Mouse (Mus musculus) cerebellum, adult (tissue): ENCODE results near the gene Sphk2.
A peak's percentile ranks its signal among the peaks of the same experiment; 100 is the strongest.

Source experiments
- ATAC-seq: cut with Nextera tagmentation; 2 replicates; pipeline ENCODE4 v1.9.2; 2017; ENCODE audit warnings: mild to moderate bottlenecking, moderate library complexity, mixed read lengths; ENCODE audit not compliant: insufficient number of reproducible peaks, low FRiP score, low TSS enrichment

Sphk2 gene

DNA sequence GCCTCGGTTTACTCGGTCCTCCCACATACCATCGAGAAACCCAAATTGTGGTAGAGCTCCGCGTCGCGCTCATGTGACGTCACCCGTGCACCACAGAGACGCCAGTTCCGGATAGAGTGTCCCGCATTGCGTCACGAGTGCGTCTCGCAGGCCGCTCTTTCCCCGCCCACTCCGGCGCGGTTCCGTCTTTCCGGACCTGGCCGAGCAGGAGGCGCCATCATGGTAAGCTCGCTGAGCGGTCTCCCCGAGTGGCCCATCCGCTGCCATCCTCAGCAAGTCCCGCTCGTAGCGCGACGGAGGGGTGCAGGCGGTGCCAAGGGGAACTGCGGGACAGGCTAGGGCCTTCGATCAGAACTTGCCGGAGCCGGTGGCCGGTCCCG lies at the start of gene Sphk2:
Gene Sphk2, minus strand, starts transcription at position 85 of the 380 bp plus-strand sequence.
- ATAC-seq: peak; percentile 50; the same call in 1 of the 2 replicates

DNA sequence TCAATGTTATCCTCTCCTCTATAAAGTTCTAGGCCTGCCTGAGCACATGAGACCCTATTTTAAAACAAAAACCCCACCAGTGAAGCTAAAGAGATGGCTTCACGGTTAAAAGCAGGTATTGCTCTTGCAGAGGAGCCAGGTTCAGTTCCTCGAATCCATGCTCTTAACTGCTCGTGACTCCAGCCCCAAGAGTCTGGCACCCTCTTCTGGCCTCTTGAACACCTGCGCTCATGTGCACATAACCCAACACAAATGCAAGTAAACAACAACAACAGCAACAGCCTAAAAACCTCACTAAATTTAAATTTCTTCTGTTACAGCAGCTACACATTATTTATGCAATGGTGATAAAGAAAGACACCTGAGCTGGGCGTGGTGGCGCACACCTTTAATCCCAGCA lies 49.7 kb upstream of the Sphk2 start:
- ATAC-seq: no peak

DNA sequence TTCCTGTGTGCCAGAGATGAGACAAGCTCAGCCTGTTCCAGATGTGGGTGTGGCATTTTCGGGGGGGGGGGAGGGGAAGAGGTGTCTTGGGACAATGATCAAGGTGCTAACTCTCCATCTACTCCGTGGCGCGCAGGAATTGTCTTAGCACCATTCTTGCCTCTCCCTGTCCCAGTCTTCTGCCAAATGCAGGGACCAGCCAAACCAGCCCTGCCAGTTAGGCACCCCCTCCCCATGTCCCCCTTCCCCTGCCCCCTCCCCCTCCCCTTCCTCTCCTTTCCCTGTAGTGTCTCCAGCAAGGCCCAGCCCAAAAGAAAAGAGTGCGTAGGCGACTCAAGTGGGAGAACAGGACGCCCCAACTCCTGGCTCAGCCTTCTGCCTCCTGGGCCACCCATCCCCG lies 49.0 kb upstream of the Sphk2 start:
- no peak for ATAC-seq

DNA sequence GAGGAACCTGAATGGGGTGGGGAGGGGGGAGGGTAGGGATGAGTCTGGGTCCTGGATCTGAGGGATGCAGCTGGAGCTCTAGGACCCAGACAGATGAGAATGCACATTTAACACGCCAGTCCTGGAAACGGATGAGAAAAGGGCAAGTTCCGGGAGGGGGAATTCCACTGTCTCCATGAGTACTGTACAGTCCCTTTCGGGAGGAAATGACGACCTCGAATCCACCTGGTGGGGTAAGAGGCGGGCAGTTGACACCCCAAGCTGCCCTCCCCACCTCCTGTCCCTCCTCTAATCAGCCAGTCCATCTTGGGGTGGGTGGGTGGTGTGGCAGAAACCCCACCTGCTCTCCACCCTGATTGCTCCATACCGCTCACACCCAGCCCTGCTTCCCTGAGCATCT lies 48.2 kb upstream of the Sphk2 start:
- ATAC-seq: no peak

DNA sequence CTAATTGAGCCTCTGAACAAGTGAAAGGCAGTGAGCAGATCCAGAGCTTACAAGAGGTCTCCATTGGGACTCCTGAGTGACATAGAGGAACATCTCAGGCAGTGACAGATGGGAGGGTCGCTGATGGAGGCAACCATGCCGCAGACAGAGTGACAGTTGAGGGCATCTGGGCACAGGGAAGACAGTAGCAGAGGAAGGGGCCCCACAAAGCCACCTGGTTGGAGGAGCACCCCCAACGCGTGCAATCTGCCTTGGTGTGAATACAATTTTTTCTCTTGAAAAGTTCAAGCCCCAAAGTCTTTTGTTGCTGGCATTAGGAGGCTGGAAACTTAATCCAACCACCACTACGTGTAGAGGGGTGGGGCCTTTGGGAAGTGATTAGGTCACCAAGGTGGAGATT lies 42.3 kb upstream of the Sphk2 start:
- no peak for ATAC-seq

DNA sequence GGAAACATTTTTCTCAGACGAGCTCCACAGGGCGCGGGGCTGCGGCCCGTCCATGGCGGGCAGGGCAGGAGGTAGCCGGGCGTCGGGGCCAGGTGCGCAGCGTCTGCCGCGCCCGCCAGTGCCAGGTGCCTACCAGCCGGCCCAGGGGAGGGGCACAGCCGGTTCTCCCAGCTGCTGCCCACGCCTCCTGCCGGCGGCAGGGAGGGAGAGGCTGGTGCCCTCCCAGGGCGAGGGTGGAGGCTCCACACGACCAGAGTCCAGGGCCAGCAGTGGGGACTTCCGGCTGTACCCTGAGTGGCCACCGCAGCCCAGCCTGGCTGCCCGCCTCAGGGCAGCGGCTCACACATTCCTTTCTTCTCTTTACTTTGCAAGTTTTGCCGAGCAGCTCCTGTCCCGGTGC lies 41.6 kb upstream of the Sphk2 start:
- no peak for ATAC-seq

DNA sequence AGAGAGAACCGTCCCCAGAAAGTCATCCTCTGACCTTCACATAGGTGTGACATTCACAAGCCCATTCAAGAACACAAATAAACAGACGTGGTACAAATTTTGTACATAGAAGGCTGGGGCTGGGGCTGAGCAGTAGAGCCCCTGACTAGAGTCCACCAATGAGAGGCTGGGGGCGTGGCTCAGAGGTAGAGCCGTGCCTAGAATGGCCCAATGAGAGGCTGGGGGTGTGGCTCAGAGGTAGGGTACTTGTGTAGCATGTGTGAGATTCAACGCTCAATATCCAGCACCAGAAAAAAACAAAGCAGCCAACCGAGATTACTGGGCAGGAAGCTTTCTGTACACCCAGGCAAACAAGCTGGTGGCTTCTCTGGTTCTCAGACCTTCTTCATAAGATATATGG lies 37.9 kb upstream of the Sphk2 start:
- no peak for ATAC-seq

DNA sequence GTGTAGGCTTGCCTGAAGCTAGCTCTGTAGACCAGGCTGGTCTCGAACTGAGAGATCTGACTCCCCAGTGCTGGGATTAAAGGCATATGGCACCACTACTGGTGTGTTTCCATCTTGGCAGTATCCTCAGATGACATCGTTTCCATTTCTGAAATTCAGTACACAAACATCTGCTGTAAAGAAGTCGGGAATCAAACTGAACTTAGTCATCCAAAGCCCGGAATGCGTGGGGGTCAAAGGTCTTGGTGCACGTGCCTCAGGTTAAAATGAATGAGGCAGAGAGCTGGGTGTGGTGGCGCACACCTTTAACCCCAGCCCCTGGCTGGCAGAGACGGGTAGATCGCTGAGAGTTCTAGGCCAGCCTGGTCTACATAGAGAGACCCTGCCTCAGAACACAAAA lies 32.4 kb upstream of the Sphk2 start:
- no peak for ATAC-seq

DNA sequence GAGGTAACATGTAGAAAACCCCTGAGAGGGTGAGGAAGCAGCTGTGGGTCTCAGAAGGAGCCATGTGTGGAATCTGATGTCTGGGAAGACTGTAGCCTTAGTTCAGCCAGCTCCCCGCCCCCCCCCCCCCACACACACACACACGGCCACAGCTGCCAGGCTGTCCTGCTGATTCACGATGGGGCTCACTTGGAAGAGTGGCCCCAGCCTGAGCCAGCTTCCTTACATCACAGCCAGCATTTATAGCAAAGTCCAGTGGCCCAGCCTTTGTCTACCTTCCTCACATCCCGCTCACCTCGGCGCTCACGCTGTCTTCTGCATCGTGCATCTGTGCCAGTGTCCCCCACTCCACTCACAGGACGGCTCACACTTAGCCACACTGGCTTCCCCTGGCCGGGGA lies 31.6 kb upstream of the Sphk2 start:
- ATAC-seq: no peak

DNA sequence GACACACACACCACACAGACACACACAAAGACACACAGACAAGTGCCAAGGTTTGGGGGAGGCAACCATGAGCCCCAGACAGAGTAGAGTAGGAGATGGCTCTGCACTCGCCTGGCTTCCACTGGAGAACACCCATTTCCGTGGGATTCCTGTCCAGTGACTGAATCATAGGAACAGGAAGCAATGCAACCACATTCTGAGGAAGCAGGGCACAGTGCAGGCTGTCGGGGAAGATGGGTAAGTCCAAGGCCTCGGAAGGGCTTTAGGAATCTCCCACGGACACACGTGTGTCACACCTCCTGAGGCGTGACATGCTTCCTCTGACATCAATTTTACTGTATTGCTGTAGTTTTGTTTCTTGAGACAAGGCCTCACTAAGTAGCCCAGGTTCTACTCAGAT lies 30.3 kb upstream of the Sphk2 start:
- ATAC-seq: no peak

DNA sequence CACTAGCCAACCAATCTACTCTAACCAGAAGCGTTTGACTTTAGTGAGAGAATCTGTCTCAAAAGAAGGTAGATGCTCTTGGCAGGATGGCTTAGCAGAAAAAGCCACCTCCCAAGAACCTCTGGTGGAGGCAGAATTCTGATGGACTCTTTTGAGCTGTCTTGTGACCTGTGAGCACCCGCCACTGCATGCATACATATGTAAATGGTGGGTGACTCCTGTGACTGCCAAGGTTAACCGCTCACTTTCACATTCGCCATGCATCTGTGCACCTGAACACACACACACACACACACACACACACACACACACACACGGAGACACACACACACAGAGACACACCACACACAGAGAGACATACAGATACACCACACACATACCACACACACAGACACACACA lies 29.6 kb upstream of the Sphk2 start:
- no peak for ATAC-seq

DNA sequence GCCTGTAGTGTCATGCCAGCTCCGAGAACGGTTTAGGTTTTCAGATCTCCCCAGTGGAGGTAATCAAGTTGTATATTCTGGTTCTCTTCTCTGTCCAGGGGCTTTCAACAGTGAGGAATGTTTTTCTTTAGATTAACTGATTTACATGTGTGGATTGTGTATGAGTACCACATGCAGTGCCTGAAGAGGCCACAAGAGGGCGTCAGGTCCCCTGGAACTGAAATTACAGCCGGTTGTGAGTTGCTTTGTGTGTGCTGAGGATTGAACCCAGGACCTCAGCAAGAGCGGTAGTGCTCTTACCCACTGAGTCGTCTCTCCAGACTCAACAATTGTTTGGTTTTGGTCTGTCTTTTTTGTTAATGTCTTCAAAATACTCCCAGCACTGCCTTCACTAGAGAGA lies 28.7 kb upstream of the Sphk2 start:
- ATAC-seq: no peak

DNA sequence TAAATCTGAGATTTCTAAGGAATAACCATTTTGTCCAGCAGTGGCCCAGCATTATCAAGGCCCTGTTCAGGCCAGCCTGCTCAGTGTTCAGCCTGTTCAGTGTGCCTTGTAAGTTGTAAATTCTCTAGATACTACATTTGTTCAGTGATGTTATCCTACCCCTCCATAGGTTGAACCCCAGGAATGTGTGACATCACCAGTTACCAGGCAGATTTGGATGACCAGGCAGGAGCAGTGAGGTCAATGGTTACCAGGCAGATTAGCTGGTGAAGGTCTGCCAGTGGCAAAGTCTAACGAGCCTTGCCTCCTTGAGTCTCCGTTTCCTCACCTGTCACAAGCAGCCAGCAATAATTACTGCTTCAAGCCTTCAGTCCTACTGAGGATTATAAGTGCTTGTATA lies 26.6 kb upstream of the Sphk2 start:
- ATAC-seq: no peak

DNA sequence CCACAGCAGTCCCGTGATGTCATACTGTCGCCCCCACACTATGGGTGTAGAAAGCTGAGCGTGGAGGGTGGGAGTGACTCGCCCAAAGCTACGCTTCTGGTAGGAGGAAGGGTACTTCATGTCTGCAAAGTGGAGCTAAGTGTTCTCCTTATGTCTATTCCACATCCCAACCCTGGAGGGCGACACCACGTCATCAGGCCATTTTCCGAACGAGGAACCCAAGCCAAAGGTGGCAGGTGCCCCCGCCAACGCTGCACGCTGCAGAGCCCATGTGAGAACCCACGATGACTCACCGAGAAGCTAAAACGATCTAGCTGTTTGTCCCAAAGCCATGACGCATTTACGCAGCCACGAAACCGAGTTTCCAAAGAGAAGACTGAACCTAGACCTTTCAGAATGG lies 24.5 kb upstream of the Sphk2 start:
- no peak for ATAC-seq

DNA sequence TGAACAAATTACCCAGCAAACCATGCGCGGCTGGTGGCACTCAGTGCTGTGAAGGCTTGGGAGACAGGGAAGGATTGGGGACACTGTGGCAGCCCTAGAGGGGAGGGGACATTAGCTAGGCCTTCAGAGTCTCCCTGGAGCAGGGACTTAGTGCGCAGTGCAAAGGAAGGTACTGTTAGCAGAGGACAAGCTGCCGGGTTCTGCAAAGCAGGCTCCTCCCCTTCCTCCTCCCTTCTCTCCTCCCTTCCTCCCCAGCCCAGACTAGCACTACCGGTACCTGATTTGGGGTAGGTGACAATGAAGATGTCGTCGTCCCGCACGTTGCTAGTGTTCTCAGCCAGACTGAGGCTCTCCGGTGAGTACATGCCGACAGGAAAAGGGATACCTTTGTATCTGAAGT lies 24.0 kb upstream of the Sphk2 start:
- no peak; the same call in 1 of the 2 replicates for ATAC-seq

DNA sequence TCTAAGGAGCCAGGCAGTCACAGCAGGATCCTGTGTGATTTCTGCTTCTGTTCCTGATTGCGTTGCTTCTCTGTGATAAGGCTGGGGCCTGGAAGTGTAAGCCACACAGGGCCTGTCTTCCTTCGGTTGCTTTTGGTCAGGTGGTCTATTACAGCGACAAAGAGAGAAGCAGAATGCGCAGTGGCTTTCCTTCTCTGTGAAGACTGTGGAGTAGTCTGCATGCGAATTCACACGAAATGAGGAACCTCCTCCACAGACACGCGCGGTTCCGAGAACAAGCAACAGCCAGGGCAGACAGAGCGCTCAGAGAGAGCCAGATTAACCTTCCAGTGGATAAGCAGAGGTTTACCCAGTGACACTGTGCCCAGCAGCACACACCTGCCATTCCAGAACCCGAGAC lies 23.5 kb upstream of the Sphk2 start:
- no peak for ATAC-seq

DNA sequence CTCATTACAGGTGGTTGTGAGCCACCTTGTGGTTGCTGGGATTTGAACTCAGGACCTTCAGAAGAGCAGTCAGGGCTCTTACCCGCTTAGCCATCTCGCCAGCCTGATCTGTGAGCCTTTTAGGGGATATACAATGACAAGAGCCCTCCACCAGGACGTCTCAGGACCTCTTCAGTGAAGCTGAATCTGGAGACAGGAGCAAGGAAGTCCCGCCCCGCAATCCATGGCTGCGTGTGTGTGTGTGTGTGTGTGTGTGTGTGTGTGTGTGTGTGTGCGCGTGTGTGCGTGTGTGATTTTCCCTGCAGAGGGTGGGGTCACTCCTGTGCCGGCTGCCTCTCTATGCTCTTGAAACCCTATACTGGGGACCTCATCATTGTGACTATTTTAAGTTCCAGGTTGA lies 22.0 kb upstream of the Sphk2 start:
- ATAC-seq: no peak

DNA sequence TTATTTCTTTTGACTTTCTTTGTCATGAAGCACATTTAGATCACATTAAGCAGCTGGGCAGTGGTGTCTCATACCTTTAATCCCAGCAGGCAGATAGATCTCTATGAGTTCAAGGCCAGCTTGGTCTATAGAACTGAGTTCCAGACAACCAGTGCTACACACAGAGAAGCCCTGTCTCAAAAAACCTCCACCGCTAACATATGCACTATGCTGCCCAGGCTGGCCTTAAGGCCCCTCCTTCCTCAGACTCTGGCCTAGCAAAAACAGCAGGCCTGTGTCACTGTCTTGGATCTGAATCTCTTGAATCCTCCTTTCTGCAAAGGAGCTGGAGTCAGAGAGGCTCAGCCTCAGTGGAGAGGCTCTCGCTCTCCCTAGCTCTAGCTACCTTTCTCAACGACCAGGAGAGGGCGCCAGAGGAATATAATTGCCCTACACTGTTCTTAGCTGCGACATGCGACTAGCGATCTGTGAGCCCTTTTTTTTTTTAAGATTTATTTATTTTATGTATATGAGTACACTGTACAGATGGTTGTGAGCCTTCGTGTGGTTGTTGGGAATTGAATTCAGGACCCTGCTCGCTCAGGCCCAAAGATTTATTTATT lies 21.5 kb upstream of the Sphk2 start:
- ATAC-seq: no peak

DNA sequence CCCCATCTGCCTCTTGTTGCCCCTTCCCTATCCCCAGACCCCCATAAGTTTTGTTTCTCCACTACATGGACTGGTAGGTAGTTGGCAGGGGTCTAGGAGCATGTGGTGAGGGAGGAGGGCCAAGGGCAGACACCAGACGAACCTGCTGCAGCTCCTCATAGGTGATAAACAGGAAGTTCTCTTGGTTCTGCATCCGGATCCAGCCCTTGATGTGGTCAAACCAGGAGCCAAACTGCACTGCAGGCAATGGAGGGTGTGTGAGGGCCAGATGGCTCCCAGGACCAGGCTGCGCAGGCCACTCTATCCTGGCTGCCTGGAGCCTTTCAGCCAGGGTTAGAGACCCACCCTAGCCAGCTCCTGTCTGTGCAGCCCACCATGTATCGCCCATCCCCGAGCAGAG lies 15.7 kb upstream of the Sphk2 start:
- ATAC-seq: no peak

DNA sequence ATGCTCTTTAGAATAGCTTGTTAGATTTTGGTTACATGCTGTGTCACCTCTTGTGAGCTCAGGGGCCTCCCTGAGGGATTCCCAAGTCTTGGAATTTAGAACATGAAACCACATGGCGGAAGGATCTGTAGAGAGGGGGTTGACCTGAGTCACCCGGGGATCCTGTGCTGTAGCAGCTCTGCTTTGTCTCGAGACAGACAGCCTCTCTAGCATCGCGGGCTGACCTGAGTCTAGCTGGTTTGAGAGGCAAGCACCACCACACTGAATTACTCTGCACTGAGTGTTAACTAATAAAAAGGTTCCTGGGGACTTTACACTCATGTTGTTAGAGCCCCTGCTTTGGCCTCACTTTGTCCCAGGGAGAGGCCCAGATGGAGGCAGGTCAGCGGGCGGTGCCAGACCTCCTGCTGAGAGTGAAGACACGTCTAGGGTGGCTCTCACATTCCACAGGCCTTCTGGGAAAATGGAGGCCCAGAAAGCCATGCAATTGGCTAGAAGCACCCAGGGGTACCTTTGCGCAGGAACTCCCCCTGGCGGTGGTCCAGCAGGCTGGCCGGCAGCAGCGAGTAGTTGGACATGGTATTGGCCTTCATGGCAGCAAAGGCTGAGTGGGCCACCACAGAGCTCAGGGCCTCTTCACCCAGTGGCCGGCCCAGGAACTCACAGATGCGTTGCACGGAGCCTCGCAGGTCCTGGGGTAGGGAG lies 13.1 kb upstream of the Sphk2 start:
- ATAC-seq: no peak

DNA sequence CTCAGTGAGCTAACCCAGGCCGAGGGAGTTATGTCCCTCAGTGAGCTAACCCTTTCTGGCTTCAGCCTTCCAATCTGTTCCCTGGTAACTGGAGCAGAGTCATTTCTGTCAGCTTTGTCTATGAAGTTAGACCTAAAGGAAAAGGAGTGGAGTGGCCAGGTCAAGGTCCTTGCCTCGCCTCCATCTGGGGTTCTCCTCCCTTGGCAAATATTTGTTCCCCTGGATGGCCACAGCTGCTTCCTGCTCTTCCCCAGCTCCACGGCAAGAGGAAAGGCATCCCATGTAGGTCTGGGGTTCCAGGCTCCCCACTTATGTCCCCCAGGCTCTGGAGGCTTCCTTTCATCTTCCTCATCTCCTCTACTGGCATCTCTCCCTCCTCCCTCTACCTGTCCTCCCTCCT lies 9.8 kb upstream of the Sphk2 start:
- no peak for ATAC-seq

DNA sequence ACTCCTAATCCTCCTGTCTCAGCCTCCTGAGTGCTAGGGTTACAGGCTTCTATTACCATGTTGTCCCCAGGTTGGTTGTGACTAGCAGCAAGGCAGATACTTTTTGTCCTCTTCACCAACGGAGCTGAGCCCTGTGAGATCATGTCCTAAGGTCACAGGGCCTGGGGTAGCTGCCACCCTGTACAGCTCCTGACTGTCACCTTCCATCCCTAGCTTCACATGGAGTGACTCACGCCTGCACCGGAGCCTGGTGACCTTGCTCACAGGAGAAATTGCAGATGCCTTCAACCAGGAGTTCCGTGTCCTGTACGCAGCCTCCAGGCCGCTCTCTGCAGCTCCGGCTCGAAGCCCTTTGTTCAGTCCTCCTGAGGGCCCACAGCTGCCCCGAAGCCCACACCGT lies 8.6 kb upstream of the Sphk2 start:
- no peak for ATAC-seq

DNA sequence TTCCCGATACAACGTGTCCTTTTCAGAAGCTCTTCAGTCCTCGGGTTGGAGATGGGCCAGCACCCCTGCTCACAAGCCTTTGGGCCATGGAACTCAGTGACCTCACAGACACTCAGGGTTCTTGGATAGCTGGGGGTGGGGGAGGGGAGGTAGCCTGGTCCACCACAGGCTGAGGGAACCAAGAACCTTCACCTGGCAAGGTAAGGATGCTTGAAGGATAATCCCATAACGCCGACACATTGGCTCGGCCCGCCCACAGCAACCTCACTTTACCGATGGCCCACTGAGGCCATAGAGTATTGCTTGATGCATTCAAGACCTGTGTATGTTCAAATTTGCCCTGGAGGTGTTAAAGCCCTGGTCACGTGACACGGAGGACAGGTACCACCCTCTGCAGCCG lies 7.9 kb upstream of the Sphk2 start, which contains the start of gene Spaca4:
Gene Spaca4, minus strand, starts transcription at position 101 of the 400 bp plus-strand sequence.
- no peak for ATAC-seq
